Mouse (Mus musculus) gastrocnemius, adult 8-10 months (tissue): ENCODE measurements around the gene Artn. TPM values are rescaled to one million over a fixed set of nuclear protein-coding genes. Genes with fewer than 3 reads are reported as not detected.
A peak's percentile ranks its signal among the peaks of the same experiment; 100 is the strongest.

Experiments
- DNase-seq, 2 experiments: peaks; one replicate each; pipeline ENCODE4 v3.0.0; 2022; ENCODE audit warnings: low spot score in 2 of 2
- total RNA-seq, 4 experiments: library from RNA; stranded (reverse); gene quantifications; 2 replicates each; pipeline ENCODE4 v1.2.4; 2022

The Artn gene
- under 1 TPM in 2 of 4 experiments, not detected in 2; 0.15 to 0.27 TPM for total RNA-seq

- DNase-seq, result peak; percentile 13 to 46
Observed at GRCm38 (mm10) chr4:117929391-117929881, at the start of gene Artn. Gene Artn (minus strand): TSS chr4:117929763.

- no peak for DNase-seq
Observed at GRCm38 (mm10) chr4:117979181-117979580, 49.6 kb upstream of the Artn start.

- DNase-seq, result no peak
Observed at GRCm38 (mm10) chr4:117978282-117978681, 48.7 kb upstream of the Artn start.

DNA sequence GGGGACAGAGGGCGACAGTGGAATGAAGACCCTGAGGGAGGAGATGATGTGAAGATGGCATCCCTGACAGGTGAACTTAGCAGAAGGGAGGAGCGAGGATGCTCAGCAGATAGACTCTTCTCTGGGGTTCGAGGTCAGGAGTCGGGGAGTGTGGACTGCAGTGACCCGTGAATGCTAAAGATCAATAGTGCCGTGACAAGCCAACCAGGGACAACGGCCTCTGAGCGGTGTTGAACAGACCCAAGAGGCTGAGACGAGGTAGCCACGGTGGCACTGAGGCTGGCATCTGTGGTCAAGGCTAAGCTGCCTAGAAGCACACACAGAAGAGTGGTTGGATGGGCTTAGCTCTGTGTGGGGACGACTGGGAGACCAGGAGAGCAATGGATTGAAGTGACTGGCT is 48.3 kb upstream of the Artn start:
- no peak for DNase-seq

GRCm38 (mm10) chr4:117977371-117977770 is 47.8 kb upstream of the Artn start:
- no peak for DNase-seq

GRCm38 (mm10) chr4:117975820-117976219 is 46.3 kb upstream of the Artn start:
- no peak for DNase-seq

- DNase-seq, result no peak
Observed at GRCm38 (mm10) chr4:117974719-117975118, 45.2 kb upstream of the Artn start.

- DNase-seq, result no peak
Observed at GRCm38 (mm10) chr4:117972999-117973398, 43.4 kb upstream of the Artn start.

DNA sequence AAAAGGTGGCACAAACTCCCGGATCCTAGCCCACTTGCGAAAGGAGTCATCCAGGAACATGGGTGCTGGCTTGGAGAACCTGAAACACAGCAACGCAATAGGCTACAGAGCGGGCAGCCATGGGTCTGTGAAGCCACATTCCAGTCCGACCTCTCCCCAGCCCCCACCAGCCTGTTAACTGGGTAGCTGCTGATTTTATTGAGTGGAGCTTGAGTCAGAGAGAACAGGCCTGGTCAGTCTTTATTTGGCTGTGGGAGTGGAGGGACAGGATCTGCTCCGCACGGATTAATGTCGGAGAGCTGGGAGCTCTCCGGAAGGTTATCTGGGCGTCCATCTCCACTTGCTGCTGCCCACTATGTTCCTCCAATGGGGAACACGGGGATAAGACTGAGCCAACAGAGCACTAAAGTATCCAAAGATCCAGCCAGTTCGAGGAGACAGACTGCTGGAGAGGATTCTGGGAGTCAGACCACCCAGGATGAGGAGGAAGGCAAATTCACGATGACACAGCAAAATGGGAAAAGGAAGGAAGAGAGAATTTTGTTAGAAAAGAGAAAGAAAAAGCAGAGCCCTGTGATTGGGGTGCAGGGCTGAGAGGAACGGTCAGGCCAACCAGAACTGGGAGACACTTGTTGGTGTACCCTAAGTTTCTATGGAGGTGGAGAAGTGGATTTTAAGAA is 34.9 kb upstream of the Artn start:
- DNase-seq, result no peak

GRCm38 (mm10) chr4:117957492-117957891 is 27.9 kb upstream of the Artn start:
- DNase-seq, result no peak

DNA sequence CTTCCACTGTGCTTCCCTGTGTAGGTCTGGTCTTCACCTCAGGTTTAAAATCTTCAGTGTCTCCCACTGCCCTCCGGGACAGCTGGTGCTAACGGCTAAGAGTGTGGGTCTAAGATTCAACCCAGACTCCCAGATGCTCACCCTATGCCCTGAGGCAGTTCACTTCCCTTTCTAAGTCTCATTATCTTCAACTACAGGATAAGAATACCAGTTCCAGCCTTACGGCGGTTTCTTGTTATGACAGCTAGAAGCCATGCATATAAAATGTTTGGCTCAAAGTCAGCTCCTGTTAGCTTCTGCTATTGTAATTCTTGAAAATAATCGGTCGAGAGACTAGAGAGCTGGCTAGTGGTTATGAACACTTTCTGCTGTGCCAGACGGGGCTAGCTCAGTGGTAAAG is 17.9 kb upstream of the Artn start:
- no peak for DNase-seq

- peak in 1 of 2 experiments; percentile 28 for DNase-seq
Observed at GRCm38 (mm10) chr4:117946639-117947305, 17.2 kb upstream of the Artn start.

- DNase-seq, result no peak
Observed at GRCm38 (mm10) chr4:117943317-117943716, 13.8 kb upstream of the Artn start.

DNA sequence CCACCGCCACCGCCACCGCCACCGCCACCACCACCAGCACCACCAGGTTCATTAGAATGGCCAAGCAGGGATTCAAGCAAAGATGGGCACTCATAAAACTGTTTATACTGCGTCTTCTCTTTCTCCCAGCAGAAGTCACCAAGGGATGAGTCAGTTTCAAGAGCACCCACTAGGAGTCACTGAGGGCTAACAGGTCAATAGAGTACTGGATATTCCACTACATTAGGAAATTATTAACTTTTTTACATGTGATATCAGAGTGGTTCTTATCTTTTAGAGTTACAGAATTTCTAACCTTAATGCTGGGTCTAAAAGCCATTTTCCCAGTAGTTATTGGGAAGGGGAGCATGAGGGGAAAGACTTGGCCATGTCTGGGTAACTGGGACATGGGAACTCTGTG is 7.4 kb upstream of the Artn start:
- DNase-seq, result no peak

- DNase-seq, result no peak
Observed at GRCm38 (mm10) chr4:117934081-117934480, 4.5 kb upstream of the Artn start.

- no peak for DNase-seq
Observed at GRCm38 (mm10) chr4:117933248-117933647, 3.7 kb upstream of the Artn start.

GRCm38 (mm10) chr4:117928699-117929241 is 793 bp downstream of the Artn start:
- peak; percentile 30 to 56 for DNase-seq

DNA sequence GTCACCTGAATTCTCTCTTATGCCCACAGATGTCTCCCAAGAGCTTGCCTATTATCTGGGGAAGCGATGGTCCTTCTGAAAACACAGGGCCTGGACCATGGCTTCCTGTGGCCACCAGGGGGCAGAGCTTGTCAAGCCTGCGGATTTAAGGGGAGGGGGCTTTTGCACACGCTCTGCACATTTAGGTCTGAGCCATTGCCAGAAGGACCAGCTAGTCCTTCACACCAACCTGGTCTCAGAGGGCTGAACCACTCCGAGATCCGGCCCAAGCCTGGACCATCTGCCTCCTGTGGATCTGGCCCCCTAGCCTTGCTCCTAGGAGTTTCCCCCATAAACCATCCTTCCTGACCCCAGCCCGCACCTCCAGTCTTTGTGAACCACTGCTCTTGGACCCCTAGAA is 1.3 kb downstream of the Artn start:
- no peak for DNase-seq

DNA sequence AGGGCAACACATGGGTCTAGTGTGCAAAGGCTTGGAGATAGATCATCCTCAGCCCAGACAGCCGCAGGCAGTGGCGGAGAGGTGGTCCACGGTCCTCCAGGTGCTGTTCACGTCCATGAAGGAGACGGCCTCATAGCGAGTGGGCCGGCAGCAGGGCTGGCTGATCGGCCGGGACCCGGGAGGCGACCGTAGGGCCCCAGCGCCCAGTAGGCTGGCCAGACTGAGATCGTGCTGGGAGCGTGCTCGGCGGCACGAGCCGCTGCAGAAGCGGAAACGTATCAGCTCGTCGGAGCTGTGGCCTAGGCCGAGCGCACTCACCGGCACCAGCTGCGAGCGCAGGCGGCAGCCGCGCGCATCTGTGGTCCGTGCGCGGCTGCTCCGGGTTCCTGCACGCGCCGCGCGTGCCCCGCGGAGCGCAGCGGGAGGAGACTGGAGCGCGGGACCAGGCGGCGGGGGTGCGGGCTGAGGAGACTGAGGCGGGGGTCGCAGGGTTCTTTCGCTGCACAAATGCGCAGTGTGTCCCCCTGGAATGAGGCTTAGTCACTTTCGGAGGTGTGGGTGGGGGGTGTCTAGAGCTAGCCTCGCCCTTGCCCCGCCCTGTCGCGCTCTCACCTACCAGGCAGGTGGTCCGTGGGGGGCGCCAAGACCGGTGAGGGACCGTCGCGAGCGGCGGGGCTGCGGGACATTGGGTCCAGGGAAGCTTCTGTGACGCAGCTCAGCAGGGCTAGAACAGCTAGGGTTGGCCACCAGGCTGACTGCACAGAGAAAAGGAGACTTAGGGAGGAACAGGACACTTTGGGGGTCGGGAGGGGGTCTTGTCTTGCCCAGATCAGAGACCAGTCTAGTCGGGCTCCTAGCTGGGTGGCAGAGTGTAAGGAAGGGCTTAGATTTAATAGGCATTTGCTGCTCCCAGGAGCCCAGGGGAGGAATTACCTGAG is 2.7 kb downstream of the Artn start:
- DNase-seq, result peak in 1 of 2 experiments; percentile 10

DNA sequence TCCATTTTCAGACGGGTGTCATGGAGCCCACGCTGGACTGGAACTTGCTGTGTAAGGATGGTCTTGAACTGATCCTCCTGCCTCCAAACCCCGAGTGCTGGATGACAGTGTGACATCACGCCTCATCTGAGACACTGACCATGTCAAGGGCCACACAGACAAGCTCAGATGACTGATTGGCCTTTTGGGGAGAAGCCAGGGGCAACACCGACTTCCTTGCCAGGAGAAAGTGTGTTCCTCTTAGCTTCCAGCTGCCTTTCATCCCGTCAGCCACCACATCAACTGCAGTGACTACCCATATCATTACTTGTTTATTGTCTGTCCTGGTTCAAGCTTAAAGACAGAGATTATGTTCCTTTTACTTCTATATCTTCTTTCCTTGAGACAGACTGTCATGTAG is 4.6 kb downstream of the Artn start:
- DNase-seq, result no peak

- DNase-seq, result no peak
Observed at GRCm38 (mm10) chr4:117923450-117923849, 6.1 kb downstream of the Artn start.

DNA sequence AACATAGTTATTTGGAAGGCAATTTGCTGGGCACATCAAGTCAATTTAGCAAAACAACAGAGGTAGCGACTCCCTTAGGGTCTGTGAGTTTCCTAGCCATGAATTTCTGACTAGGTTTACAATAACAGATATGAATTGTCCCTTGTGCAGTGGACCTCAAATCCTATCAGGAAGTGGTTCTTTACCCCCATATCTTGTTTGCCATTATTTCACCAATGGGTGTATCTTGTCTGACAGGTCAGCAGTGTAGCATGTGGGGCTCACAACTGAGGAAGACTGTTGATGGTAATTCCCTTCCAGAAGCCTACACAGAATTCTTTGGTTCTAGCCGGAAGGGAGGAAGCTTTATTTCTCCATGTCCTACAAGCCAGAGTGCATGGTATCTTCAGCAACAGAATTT is 8.2 kb downstream of the Artn start:
- DNase-seq, result no peak
